Mouse (Mus musculus) G1E (cell line): Measurements from ENCODE around the gene Olfr1013.

Experiments used
- CTCF ChIP-seq: IDR thresholded peaks from 2 replicates; pipeline ENCODE4 v1.5.1; 2012; ENCODE audit warnings: low read depth, low read length, inconsistent platforms, mixed read lengths
- GATA1 ChIP-seq: IDR thresholded peaks from 2 replicates; pipeline ENCODE4 v1.6.1; 2012; ENCODE audit warnings: borderline replicate concordance, low read length, inconsistent platforms, mixed read lengths
- GATA2 ChIP-seq: IDR thresholded peaks from 2 replicates; pipeline ENCODE4 v1.6.1; 2012; ENCODE audit warnings: low read depth, low read length, inconsistent platforms, borderline replicate concordance
- POLR2AphosphoS5 ChIP-seq: IDR thresholded peaks from 2 replicates; pipeline ENCODE4 v1.6.1; 2012; ENCODE audit warnings: low read depth, low read length, inconsistent platforms; ENCODE audit not compliant: insufficient replicate concordance
- TAL1 ChIP-seq: conservative IDR thresholded peaks from 2 replicates; pipeline ENCODE4 v1.6.1; 2012; ENCODE audit warnings: low read depth, low read length, inconsistent platforms, mixed read lengths

GRCm38 (mm10) chr2:85753822-85754221 lies 13.1 kb upstream of the Olfr1013 start:
- TF ChIP-seq CTCF (no peak), POLR2AphosphoS5 (no peak), GATA1 (no peak), TAL1 (no peak), GATA2 (no peak)
